Mouse (Mus musculus): ENCODE results near the gene Rtl9.
A peak's percentile ranks its signal among the peaks of the same experiment; 100 is the strongest.

GRCm38 (mm10) chrX:143112546-143112945 lies 13.2 kb downstream of the Rtl9 start:
- peak; percentile 25 for TF ChIP-seq CTCF (IDR thresholded peaks at IDR 0.05)
- TF ChIP-seq POLR2A (IDR thresholded peaks at IDR 0.05; ENCODE audit: insufficient read depth, low read depth, low read length): no peak
- TF ChIP-seq EP300 (IDR thresholded peaks at IDR 0.05; ENCODE audit: insufficient read depth, low read depth, low read length): no peak
